22 mouse cellular contexts compared by ENCODE assay signal in genomic region chr9:61848401-61848800, GRCm38 (mm10).
DNase-seq lines count a peak whose midpoint lies in the region; ATAC-seq and TF ChIP-seq lines count a peak whose summit lies in the region.
"Had no signal": no experiment of that assay in that cellular context is flagged by ENCODE, and none has a peak within 500 bp of the region (broad histone marks: within the 10 kb centered on the region; RNA-seq: fewer than 3 reads in every experiment).

No protein-coding gene starts in this region.

- peak overlapping the region; percentile 61 for H3K27ac ChIP-seq in heart, adult 2 months
- H3K27ac ChIP-seq in heart, embryonic 11.5 days (ENCODE audit: low read depth, low read length) = no peak overlapping the region
- no peak overlapping the region for H3K27ac ChIP-seq in kidney, adult 2 months (ENCODE audit: insufficient read depth, low read depth, low read length)
- no peak overlapping the region for H3K27ac ChIP-seq in liver, adult 2 months (replicated peaks; ENCODE audit: insufficient read depth, low read depth, low read length)
- H3K27ac ChIP-seq: gastrocnemius, adult 2 months; hindbrain, embryonic 12.5 days; hindbrain, embryonic 15.5 days had no signal

- H3K4me3 ChIP-seq in heart, adult 2 months = no peak overlapping the region
- H3K4me3 ChIP-seq in heart, embryonic 11.5 days (ENCODE audit: low read depth, low read length) = no peak overlapping the region
- no peak overlapping the region for H3K4me3 ChIP-seq in kidney, adult 2 months (ENCODE audit: insufficient read depth, low read depth, low read length)
- H3K4me3 ChIP-seq in liver, adult 2 months (ENCODE audit: insufficient read depth, low read depth, low read length) = no peak overlapping the region
- H3K4me3 ChIP-seq: gastrocnemius, adult 2 months; hindbrain, embryonic 12.5 days; hindbrain, embryonic 15.5 days had no signal

- no peak overlapping the region for H3K9ac ChIP-seq in heart, adult 2 months (ENCODE audit: low read depth, low read length)
- no peak overlapping the region for H3K9ac ChIP-seq in heart, embryonic 11.5 days (ENCODE audit: low read depth, low read length)
- H3K9ac ChIP-seq in liver, adult 2 months (ENCODE audit: low read depth, low read length) = no peak overlapping the region
- H3K9ac ChIP-seq: forebrain, postnatal 0 days; hindbrain, embryonic 12.5 days; hindbrain, embryonic 15.5 days had no signal

- no peak for TF ChIP-seq CTCF in heart, adult 2 months (IDR thresholded peaks at IDR 0.05)
- no peak for TF ChIP-seq CTCF in kidney, adult 2 months (conservative IDR thresholded peaks at IDR 0.05; ENCODE audit: insufficient read depth, insufficient read length, low read depth, low read length)
- no peak for TF ChIP-seq CTCF in liver, adult 2 months (IDR thresholded peaks at IDR 0.05; ENCODE audit: low read depth, low read length)

- TF ChIP-seq POLR2A in heart, adult 2 months (IDR thresholded peaks at IDR 0.05; ENCODE audit: insufficient read depth, low read depth, low read length) = no peak
- no peak for TF ChIP-seq POLR2A in kidney, adult 2 months (IDR thresholded peaks at IDR 0.05; ENCODE audit: low read depth, low read length)
- TF ChIP-seq POLR2A in liver, adult 2 months (IDR thresholded peaks at IDR 0.05; ENCODE audit: extremely low read depth, insufficient read depth, low read length) = no peak

- no peaks in the 10 kb centered on the region for H3K79me2 ChIP-seq in heart, adult 2 months (replicated peaks; ENCODE audit: control insufficient read depth, insufficient read depth, low read length)
- no peaks in the 10 kb centered on the region for H3K79me2 ChIP-seq in liver, adult 2 months (ENCODE audit: control insufficient read depth, insufficient read depth, low read length)

- intact Hi-C loops in heart, adult 2 months (cut with DNase I) = loop anchor here (5.0 kb wide), 1 partner anchor 44 kb away; no protein-coding TSS in a partner anchor
- intact Hi-C loops in heart, postnatal 10 days (cut with DNase I) = no loop called here

- peak in 1 of 2 experiments; percentile 46 for DNase-seq in heart, adult 2 months
- peak; percentile 46 for DNase-seq in kidney, adult 2 months
- DNase-seq in kidney, adult 11 months = no peak
- DNase-seq in liver, adult 2 months (ENCODE audit: extremely low read depth, low read depth, low spot score) = peak; percentile 66
- DNase-seq in liver = no peak
- DNase-seq in heart, postnatal 10 days = peak; percentile 27 to 46
- DNase-seq in cerebellum, adult 9-10 months = no peak
- DNase-seq: adrenal gland, adult 8-10 months; adrenal gland, postnatal 25 days; cerebellum, adult 11-12 months; cerebellum, adult 8-10 months; cerebellum, postnatal 14 days; forebrain, postnatal 0 days; gastrocnemius, adult 2 months; gastrocnemius, postnatal 25 days had no signal

- H3K27me3 ChIP-seq in heart, adult 2 months (ENCODE audit: control insufficient read depth, insufficient read depth, low read length) = no peaks in the 10 kb centered on the region
- H3K27me3 ChIP-seq in heart, embryonic 11.5 days (ENCODE audit: control insufficient read depth, insufficient read depth, low read length) = no peaks in the 10 kb centered on the region; the same call in 1 of the 2 replicates
- no peaks in the 10 kb centered on the region for H3K27me3 ChIP-seq in kidney, adult 2 months (replicated peaks; ENCODE audit: control insufficient read depth, insufficient read depth, low read length)
- H3K27me3 ChIP-seq in liver, adult 2 months (ENCODE audit: control insufficient read depth, insufficient read depth, low read length) = no peaks in the 10 kb centered on the region
- H3K27me3 ChIP-seq: hindbrain, embryonic 12.5 days; hindbrain, embryonic 15.5 days had no signal

- no peak for ATAC-seq in heart, embryonic 11.5 days (replicated peaks; ENCODE audit: insufficient number of reproducible peaks, low FRiP score, low TSS enrichment)
- ATAC-seq: activated CD4-positive, CD25-positive, alpha-beta regulatory T cell, adult 4 months; CD4-positive, CD25-positive, alpha-beta regulatory T cell, adult 4 months; forebrain, embryonic 14.5 days; forebrain, postnatal 0 days; intestine, postnatal 0 days had no signal

- 55% methylated on average over 2 of the region's 2 CpGs for WGBS in heart, adult 2 months
- WGBS in heart, embryonic 11.5 days (ENCODE audit: insufficient replicate concordance) = 63% methylated on average over 2 of the region's 2 CpGs
- 53% methylated on average over 2 of the region's 2 CpGs for WGBS in kidney, adult 2 months
- 20% methylated on average over 2 of the region's 2 CpGs for WGBS in liver, adult 2 months

- TF ChIP-seq EP300 in heart, adult 2 months (IDR thresholded peaks at IDR 0.05; ENCODE audit: insufficient read depth, low read depth, low read length) = no peak

- H3K9me3 ChIP-seq in heart, embryonic 11.5 days (replicated peaks; ENCODE audit: control insufficient read depth, low read length) = no peaks in the 10 kb centered on the region
- H3K9me3 ChIP-seq: hindbrain, embryonic 15.5 days had no signal

- H3K36me3 ChIP-seq in heart, adult 2 months (ENCODE audit: control insufficient read depth, insufficient read depth, low read length) = no peaks in the 10 kb centered on the region
- H3K36me3 ChIP-seq in heart, embryonic 11.5 days (ENCODE audit: control insufficient read depth, insufficient read depth, low read length) = no peaks in the 10 kb centered on the region
- H3K36me3 ChIP-seq in kidney, adult 2 months (ENCODE audit: control insufficient read depth, insufficient read depth, low read length) = no peaks in the 10 kb centered on the region
- no peaks in the 10 kb centered on the region for H3K36me3 ChIP-seq in liver, adult 2 months (ENCODE audit: control insufficient read depth, insufficient read depth, low read length)
- H3K36me3 ChIP-seq: hindbrain, embryonic 12.5 days; hindbrain, embryonic 15.5 days had no signal

- no peak overlapping the region for H3K4me2 ChIP-seq in heart, embryonic 11.5 days
- H3K4me2 ChIP-seq: hindbrain, embryonic 12.5 days; hindbrain, embryonic 15.5 days had no signal

- H3K4me1 ChIP-seq in heart, adult 2 months (ENCODE audit: control insufficient read depth, insufficient read depth, low read length) = no peaks in the 10 kb centered on the region
- H3K4me1 ChIP-seq in heart, embryonic 11.5 days (ENCODE audit: control insufficient read depth, insufficient read depth, low read length) = no peaks in the 10 kb centered on the region
- no peaks in the 10 kb centered on the region for H3K4me1 ChIP-seq in kidney, adult 2 months (ENCODE audit: control insufficient read depth, insufficient read depth, low read length)
- peaks cover 15% of the 10 kb centered on the region for H3K4me1 ChIP-seq in liver, adult 2 months (ENCODE audit: control insufficient read depth, insufficient read depth, low read length)
- H3K4me1 ChIP-seq: hindbrain, embryonic 12.5 days had no signal

Comparison
In these comparisons a context has a peak if more than half of its experiments do, and no peak if none do; other contexts are left out.
1. DNase-seq: peak in kidney, adult 2 months (single experiment), liver, adult 2 months (single experiment) and heart, postnatal 10 days (2 of 2); none in kidney, adult 11 months (single experiment), liver (single experiment) and cerebellum, adult 9-10 months (single experiment).